Mouse (Mus musculus) spleen, adult 18-20 months (tissue): ENCODE results near the gene Dolk.

ENCODE experiments used
- DNase-seq, 2 experiments: peaks; one replicate each; pipeline ENCODE4 v3.0.0; 2022; ENCODE audit warnings: mixed read lengths in 2 of 2

The Dolk gene

DNA sequence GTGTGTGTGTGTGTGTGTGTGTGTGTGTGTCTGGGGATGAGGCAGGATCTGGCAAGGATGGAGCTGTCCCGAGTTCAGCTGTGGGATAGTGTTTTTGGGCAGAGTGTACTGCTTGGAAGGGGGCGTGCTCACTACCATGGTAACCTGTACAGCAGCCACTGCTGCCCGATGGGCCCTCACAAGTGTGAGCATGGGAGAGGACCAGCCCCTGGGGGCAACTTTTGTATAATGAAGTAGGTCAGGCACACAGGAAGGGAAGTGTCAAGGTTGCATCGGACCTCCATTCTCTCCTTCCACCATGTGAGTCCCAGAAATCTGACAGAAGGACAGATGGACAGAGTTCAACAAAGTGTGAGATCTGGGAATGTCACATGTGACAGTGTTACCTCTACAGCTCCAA is 38.5 kb downstream of the Dolk start:
- DNase-seq, result no peak

DNA sequence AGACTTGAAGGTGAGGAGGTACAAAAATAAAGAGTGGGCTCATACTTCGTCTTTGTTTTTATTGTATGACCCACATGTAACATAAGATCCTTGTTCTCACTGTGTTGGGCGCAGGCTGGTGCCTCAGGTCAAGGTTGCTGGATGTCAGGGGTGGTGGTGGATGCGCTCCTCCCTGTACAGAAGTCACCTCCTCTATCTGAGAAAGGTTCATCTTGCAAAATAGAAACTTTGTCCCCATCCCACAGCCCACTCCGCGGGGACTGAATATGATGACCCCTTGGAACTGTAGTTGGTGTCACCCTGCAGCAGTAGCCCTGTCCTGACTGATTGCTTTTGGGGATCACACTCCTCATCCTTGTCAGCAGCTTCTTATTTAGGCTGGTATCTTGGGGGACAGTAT is 39.1 kb downstream of the Dolk start:
- no peak for DNase-seq

DNA sequence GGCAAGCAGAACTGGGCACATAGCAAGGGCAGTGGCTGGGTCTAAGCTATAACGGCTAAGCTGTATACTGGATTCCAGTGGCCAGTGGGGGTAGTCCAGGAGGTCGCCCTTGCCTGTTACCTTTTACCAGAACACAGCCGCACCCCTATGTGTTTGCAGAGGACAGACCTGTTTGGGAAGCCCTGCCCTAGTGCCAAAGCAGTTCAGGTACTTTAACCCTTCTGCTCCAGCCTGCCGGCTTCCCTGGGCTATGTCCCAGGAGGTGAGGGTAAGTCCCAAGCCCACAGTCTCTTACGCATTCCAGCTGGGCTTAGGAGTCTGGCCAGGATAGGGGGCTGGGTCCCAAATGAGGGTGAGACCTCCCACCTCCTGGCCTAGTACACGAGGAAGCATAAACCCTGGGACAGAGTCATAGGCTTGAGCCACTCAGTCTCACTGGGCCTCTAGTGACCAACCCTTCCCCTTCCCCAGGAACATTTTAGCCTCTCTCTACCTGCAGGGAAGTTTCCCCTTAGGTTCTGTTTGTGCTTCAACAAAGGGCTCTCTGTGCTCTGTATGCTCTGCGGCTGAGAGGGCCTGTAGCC is 41.4 kb downstream of the Dolk start:
- no peak for DNase-seq

DNA sequence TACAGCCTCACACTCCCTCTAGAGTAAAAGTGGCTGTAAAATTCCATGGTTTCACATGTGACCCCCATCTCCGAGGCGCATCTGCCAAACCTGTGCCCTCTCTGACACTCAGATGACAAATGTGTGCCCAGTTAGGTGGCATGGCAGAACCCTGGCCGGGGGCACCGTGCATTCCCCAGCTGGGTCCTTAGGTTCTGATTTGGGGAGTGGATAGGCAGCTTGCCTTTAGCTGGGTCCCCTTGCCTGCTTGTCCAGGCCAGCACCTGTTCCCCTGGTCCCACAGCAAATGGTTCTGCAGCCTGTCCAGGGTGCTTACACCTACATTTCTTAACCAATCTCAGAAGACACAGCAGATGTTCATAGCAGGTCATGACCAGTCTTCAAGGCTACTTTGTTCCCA is 42.7 kb downstream of the Dolk start:
- no peak for DNase-seq

DNA sequence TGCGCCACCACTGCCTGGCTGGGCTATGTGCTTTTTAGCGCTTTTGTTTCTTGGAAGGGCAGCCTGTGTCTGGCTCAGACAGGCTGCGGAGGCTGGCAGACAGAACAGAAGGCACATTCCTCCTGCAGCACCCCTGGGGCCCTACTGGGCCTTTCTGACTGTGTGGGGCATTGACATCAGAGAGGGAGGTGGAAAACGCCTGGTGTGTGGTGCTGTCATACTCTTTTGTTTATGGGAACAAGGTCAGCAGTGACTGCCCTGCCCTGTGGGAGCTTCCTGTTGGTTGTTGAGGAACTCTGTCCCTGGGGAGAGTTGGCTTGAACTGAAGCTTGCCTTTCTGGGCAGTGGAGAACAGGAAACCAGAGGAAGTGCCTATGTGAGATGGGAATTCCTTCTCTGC is 43.6 kb downstream of the Dolk start:
- no peak for DNase-seq

DNA sequence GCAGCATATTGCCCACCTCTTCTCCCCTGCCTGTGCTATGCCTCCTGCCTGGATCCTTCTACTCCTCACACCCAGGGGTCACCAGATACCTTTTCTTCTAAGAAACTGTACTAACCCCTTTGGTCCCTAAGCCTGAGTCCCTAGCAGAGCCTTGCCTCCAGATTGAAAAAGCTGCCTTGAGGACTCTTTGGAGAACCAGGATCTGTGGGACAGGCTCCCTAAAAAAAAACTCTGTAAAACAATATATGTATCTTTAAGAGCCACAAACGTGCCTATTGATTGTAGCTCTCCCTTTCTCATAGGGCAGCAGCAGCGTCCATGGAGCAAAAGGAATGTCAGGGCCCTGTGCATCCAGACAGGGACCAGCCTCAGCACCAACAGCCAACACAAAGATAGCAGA is 45.9 kb downstream of the Dolk start, which contains the start of gene Gm28035:
TSS of gene Gm28035 (plus strand) at position 301 of the 400 bp plus-strand sequence.
- no peak for DNase-seq

DNA sequence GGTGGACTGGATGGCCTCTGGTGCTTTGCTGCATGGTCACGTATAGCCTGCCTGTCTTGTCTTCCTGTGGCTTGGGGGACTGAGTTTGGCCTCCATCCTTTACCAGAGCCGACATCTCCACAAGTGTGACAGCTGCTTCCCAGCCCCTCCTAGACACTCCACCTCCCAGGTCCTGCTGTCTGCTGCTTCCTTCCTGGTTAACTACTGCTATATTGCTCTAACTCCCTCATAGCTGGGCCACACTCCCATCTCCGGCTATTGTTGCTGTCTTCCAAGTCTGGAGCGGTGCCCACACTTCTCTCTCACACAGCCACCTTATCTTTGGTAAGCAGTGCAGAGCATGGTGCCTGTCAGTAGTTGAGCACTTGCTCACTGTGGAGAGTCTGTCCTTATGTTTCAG is 46.4 kb downstream of the Dolk start:
- DNase-seq, result no peak

DNA sequence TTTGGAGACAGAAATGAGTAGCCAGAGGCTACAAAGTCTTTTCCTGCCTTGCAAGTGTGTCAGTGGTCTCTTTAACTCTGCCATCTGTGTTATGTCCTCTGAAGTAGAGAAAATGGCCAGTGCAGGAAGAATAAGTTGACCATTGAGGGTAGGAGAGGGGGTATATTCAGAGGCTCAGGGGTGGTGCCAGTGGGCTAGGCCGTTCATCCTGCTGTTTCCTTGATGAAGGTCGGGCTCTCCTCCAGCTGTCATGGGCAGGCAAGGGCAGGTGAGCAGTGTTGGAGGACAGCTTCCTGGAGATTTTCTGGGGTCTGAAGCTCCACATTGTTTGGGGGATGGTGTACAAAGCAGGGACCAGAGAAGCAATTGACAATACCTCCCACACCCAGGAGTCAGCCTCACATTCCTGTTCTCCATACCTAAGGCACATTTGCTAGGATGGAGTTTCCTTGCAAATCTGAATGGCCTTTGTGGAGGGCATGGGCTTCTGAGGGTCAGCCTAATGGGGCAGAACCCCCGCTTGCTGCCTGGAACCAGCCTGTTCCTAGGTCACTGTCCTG is 47.1 kb downstream of the Dolk start:
- no peak for DNase-seq

DNA sequence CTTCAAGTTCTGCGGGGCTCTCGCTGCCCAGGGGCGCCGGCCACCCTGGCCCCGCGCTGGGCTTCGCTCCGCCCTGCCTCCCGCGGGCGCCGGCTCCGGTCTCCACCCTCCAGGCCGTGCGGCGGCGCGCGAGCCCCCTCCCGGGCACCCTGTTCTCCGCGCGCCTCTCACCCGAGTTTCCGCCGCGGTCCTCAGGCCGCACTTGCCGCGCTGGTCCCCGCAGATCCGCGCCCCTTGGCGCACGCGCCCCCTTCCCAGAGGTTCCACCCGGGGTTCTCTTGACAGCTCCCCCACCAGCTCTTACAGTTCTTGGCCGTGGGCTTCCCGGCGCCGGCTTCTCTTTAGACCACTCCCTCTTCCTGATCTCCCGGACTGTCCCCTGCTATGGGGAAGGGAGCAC is 48.3 kb downstream of the Dolk start:
- DNase-seq, result peak; percentile 70 to 73

DNA sequence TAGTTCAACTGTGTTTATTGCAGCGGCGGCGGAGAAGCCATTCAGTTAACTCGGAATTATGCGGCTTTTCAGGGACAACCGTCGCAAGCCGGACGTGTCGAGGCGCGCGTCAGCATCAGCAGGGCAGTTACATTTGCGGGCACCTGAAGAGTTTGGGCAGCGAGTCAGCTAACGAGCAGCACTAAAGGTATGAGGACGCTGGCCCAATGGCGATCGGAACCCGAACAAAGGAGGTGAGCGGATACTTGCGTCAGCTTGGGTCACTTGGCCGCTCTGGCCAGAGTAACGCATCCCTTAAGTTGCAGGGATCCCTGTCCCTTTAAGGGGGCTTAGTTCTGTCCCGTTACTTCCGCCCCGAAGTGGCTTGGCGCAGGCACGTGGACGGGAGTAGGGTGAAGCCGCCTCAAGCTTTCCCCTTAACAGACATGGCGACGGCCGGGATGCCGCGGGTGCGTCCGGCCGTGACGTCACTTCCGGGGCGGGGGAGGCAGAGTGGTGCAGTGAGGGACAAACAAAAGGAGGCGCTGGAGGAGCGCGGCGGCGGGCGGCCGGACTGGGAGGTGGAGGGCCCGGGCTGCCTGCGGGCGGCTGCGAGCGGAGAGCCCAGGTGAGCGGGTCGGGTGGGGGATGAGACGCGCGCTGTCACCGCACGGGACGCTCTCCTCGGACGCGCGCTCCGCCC is 48.8 kb downstream of the Dolk start, which contains the start of gene Lrrc8a:
TSS of gene Lrrc8a (plus strand) at position 517 of the 682 bp plus-strand sequence.
- DNase-seq, result peak; percentile 100

DNA sequence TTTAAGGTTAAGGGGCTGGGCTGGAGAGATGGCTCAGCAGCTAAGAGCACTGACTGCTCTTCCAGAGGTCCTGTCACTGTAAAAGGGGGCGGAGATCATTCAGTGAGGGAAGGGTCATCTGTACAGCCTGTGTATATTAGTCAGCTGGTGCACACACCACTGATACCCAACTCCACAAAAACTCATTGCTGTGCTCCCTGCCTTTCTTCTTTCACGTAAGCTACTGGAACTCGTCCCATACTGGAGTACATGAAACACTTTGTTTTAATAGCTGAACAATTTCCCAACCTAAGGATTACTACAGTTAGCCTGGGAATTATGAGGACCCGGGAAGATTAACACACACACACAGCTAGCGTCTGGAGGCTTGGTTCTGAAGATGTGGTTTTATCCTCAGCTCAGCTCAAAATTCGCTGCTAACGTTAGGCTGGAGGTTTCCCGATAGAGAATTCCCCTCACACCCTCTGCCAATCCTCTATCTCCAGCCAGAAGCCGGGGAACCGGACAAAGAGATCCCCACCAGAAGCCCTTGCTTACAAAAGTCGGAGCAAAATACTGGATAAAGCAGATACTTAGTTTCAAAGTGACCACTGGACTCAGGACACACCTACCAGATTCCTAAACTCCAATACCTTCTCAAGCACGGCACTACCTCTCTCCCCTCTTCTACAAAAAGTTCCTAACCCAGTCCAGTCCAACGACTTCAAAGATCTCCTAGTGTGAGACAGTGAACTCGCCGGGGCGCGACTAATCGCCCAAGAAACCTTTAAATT is 49.5 kb downstream of the Dolk start:
- DNase-seq, result no peak

DNA sequence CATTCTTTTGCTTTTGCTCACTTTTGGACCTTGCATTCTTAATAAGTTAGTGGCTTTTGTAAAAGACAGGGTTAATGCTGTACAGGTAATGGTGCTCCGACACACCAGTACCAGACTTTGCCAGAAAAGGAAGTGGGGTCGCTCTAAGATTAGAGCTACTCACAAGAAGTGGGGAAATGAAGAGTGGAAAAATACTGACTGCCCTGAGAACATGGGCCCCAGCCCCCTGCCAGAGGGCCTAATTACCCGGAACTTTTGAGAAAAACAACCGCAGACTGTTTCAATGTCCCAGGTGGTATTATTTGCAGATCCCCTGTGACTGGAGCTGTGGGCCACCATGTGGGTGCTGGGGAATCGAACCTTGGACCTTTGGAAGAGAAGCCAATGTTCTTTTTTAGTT is 50.5 kb downstream of the Dolk start:
- DNase-seq, result no peak
